Mouse (Mus musculus): ENCODE data around the gene Antxr2.

DNA sequence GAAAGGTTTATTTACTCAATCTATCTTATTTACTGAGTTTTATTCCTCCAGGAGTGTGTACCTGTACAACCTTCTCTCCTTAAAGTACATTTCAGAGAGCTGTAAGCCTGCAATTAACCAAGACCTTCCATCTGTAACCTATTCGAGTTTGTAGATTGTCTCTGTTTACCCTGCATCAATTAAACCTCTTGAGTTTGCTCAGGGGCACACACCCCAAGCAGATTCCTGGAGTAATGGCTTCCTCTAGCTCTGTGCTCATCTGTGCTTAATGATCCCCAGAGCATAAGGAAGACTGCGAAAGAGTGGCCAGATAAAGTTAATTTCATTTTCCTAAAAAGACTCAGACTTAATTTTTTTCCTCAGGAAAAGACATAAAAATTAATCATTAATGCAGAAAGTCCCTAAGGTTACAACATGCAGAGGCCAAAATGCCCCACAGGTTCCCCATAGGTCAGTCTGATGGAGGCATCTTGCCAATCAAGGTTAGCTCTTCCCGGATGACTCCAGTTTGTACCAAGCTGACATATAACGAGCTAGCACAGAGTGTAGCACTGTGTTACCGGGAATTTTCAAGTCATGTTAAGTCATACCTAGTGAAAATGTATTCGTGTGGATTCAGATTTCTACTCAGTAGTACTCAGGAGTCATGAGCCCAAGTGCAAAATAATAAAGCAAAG lies 34.2 kb downstream of the Antxr2 start:
- no peak for TF ChIP-seq GATA1 (IDR thresholded peaks at IDR 0.05; ENCODE audit: low read length)
- no peak for TF ChIP-seq TAL1 (IDR thresholded peaks at IDR 0.05; ENCODE audit: low read length)

All from erythroblast, embryonic 14.5 days (primary cell).